Mouse (Mus musculus): ENCODE results near the gene Cpm. TPM values are rescaled to one million over a fixed set of nuclear protein-coding genes. Genes with fewer than 3 reads are reported as not detected.

The Cpm gene
- polyA plus RNA-seq, 1 experiment, result not detected

- no peak for TF ChIP-seq GATA1 (IDR thresholded peaks at IDR 0.05; ENCODE audit: low read length)
Observed at GRCm38 (mm10) chr10:117691389-117691968, 62.2 kb downstream of the Cpm start.

GRCm38 (mm10) chr10:117692173-117692572 lies 62.9 kb downstream of the Cpm start:
- no peak for TF ChIP-seq GATA1 (IDR thresholded peaks at IDR 0.05; ENCODE audit: low read length)

GRCm38 (mm10) chr10:117692953-117693352 lies 63.7 kb downstream of the Cpm start:
- TF ChIP-seq GATA1 (IDR thresholded peaks at IDR 0.05; ENCODE audit: low read length), result no peak

GRCm38 (mm10) chr10:117694255-117694953 lies 65.1 kb downstream of the Cpm start:
- TF ChIP-seq GATA1 (IDR thresholded peaks at IDR 0.05; ENCODE audit: low read length), result no peak

- TF ChIP-seq GATA1 (IDR thresholded peaks at IDR 0.05; ENCODE audit: low read length), result no peak
Observed at GRCm38 (mm10) chr10:117695027-117695426, 65.7 kb downstream of the Cpm start.

GRCm38 (mm10) chr10:117695605-117696004 lies 66.3 kb downstream of the Cpm start:
- no peak for TF ChIP-seq GATA1 (IDR thresholded peaks at IDR 0.05; ENCODE audit: low read length)

- TF ChIP-seq GATA1 (IDR thresholded peaks at IDR 0.05; ENCODE audit: low read length), result no peak
Observed at GRCm38 (mm10) chr10:117696021-117696826, 66.9 kb downstream of the Cpm start.

- no peak for TF ChIP-seq GATA1 (IDR thresholded peaks at IDR 0.05; ENCODE audit: low read length)
Observed at GRCm38 (mm10) chr10:117696827-117697560, 67.7 kb downstream of the Cpm start.

GRCm38 (mm10) chr10:117697561-117698115 lies 68.3 kb downstream of the Cpm start:
- no peak for TF ChIP-seq GATA1 (IDR thresholded peaks at IDR 0.05; ENCODE audit: low read length)

GRCm38 (mm10) chr10:117698313-117699138 lies 69.2 kb downstream of the Cpm start:
- no peak for TF ChIP-seq GATA1 (IDR thresholded peaks at IDR 0.05; ENCODE audit: low read length)

GRCm38 (mm10) chr10:117699914-117700313 lies 70.6 kb downstream of the Cpm start:
- no peak for TF ChIP-seq GATA1 (IDR thresholded peaks at IDR 0.05; ENCODE audit: low read length)

- TF ChIP-seq GATA1 (IDR thresholded peaks at IDR 0.05; ENCODE audit: low read length), result no peak
Observed at GRCm38 (mm10) chr10:117700450-117700849, 71.2 kb downstream of the Cpm start.

- TF ChIP-seq GATA1 (IDR thresholded peaks at IDR 0.05; ENCODE audit: low read length), result no peak
Observed at GRCm38 (mm10) chr10:117701034-117701829, 71.9 kb downstream of the Cpm start.

All from G1E-ER4 (cell line).